Mouse (Mus musculus) lung, adult 2 months (tissue): Measurements from ENCODE around the gene Nr2c2ap.

Experiments
- CTCF ChIP-seq: fragments of 200-500 bp; IDR thresholded peaks from 2 replicates; pipeline ENCODE4 v1.5.1; 2011; ENCODE audit warnings: mild to moderate bottlenecking, low read length, control low read depth; ENCODE audit not compliant: insufficient read depth
- POLR2A ChIP-seq: fragments of 200-500 bp; IDR thresholded peaks from 2 replicates; pipeline ENCODE4 v1.6.1; 2011; ENCODE audit warnings: low read depth, mild to moderate bottlenecking, control low read depth, low read length, borderline replicate concordance; ENCODE audit errors: extremely low read depth

GRCm38 (mm10) chr8:70128435-70128834 lies 2.7 kb upstream of the Nr2c2ap start:
- TF ChIP-seq POLR2A (no peak), CTCF (no peak)
